Mouse (Mus musculus) kidney, adult 2 months (tissue): ENCODE results near the gene Zfhx2.

ENCODE experiments used
- CTCF ChIP-seq: fragments of 200-500 bp; conservative IDR thresholded peaks from 2 replicates; pipeline ENCODE4 v1.5.1; 2011; ENCODE audit warnings: low read depth, mild to moderate bottlenecking, control low read depth, low read length, moderate library complexity, mixed read lengths; ENCODE audit not compliant: insufficient read depth, insufficient read length
- POLR2A ChIP-seq: fragments of 200-500 bp; IDR thresholded peaks from one replicate; pipeline ENCODE4 v1.6.1; 2011; ENCODE audit warnings: low read depth, low read length, control low read depth

- no peak for TF ChIP-seq CTCF
- TF ChIP-seq POLR2A, result no peak
Measured at GRCm38 (mm10) chr14:55115846-55116245, 23.7 kb upstream of the Zfhx2 start.
